Mouse (Mus musculus): ENCODE data around the gene Asb2. TPM values are rescaled to one million over a fixed set of nuclear protein-coding genes. Genes with fewer than 3 reads are reported as not detected.

Gene Asb2
- polyA plus RNA-seq, 1 experiment: 64.7 TPM

- Histone ChIP-seq H3K36me3 (ENCODE audit: control insufficient read depth, insufficient read depth, low read length) (no peaks in the 10 kb centered on the region), H3K27ac (ENCODE audit: control insufficient read depth, insufficient read depth, low read length) (no peak overlapping the region), H3K27me3 (ENCODE audit: control insufficient read depth, insufficient read depth, low read length) (no peaks in the 10 kb centered on the region), H3K4me3 (ENCODE audit: control insufficient read depth, insufficient read depth, low read length) (no peak overlapping the region), H3K4me1 (replicated peaks; ENCODE audit: control insufficient read depth, insufficient read depth, low read length) (peaks cover 1% of the 10 kb centered on the region; the same call in 1 of the 2 replicates)
- no peak for DNase-seq
- TF ChIP-seq POLR2A (IDR thresholded peaks at IDR 0.05; ENCODE audit: control insufficient read depth, extremely low read depth, insufficient read depth, low read length, poor library complexity): no peak
- TF ChIP-seq CTCF (IDR thresholded peaks at IDR 0.05; ENCODE audit: borderline replicate concordance, control insufficient read depth, extremely low read depth, insufficient read depth, low read length, poor library complexity): no peak
- WGBS: 61% methylated on average over 6 of the region's 6 CpGs
These were observed 82.8 kb downstream of the Asb2 start for GRCm38 (mm10) chr12:103273051-103273450.

GRCm38 (mm10) chr12:103272176-103272575, 83.6 kb downstream of the Asb2 start:
- TF ChIP-seq POLR2A (IDR thresholded peaks at IDR 0.05; ENCODE audit: control insufficient read depth, extremely low read depth, insufficient read depth, low read length, poor library complexity): no peak
- TF ChIP-seq CTCF (IDR thresholded peaks at IDR 0.05; ENCODE audit: borderline replicate concordance, control insufficient read depth, extremely low read depth, insufficient read depth, low read length, poor library complexity): no peak
- H3K4me1 ChIP-seq (replicated peaks; ENCODE audit: control insufficient read depth, insufficient read depth, low read length): peaks cover 2% of the 10 kb centered on the region; the same call in 1 of the 2 replicates
- 91% methylated on average over 3 of the region's 3 CpGs for WGBS

More at GRCm38 (mm10) chr12:103272176-103272575, 83.6 kb downstream of the Asb2 start:
- H3K36me3 ChIP-seq (ENCODE audit: control insufficient read depth, insufficient read depth, low read length): no peaks in the 10 kb centered on the region
- no peaks in the 10 kb centered on the region for H3K27me3 ChIP-seq (ENCODE audit: control insufficient read depth, insufficient read depth, low read length)
- no peak for DNase-seq
- H3K27ac ChIP-seq (ENCODE audit: control insufficient read depth, insufficient read depth, low read length): no peak overlapping the region
- no peak overlapping the region for H3K4me3 ChIP-seq (ENCODE audit: control insufficient read depth, insufficient read depth, low read length)

Other genes with a start within 250 kb of the Asb2 start
- gene Prima1, start 113.9 kb downstream of the Asb2 start, polyA plus RNA-seq (2012; rRNA removed): 0.17 TPM in 1 of 2 replicates, not detected in the other
- gene Fam181a, start 45.0 kb downstream of the Asb2 start, polyA plus RNA-seq (2012; rRNA removed): not detected in 2 replicates
- gene Otub2, start 32.7 kb upstream of the Asb2 start, polyA plus RNA-seq (2012; rRNA removed): 1.4 and 2.0 TPM in 2 replicates
- gene 9330161L09Rik, start 51.8 kb upstream of the Asb2 start, polyA plus RNA-seq (2012; rRNA removed): 1.7 and 2.1 TPM in 2 replicates
- gene Ddx24, start 69.8 kb upstream of the Asb2 start, polyA plus RNA-seq (2012; rRNA removed): 50.8 and 54.8 TPM in 2 replicates
- gene Ifi27, start 78.2 kb upstream of the Asb2 start, polyA plus RNA-seq (2012; rRNA removed): 457 and 540 TPM in 2 replicates
- 1,465 and 2,132 TPM in 2 replicates for gene Ifi27l2a, start 87.7 kb upstream of the Asb2 start, polyA plus RNA-seq (2012; rRNA removed)
- 0.62 and 1.1 TPM in 2 replicates for gene Ifi27l2b, start 101.2 kb upstream of the Asb2 start, polyA plus RNA-seq (2012; rRNA removed)
- 0.12 and 0.15 TPM in 2 replicates for gene Ppp4r4, start 176.3 kb upstream of the Asb2 start, polyA plus RNA-seq (2012; rRNA removed)